Mouse (Mus musculus): ENCODE data around the gene Tpp2.

DNA sequence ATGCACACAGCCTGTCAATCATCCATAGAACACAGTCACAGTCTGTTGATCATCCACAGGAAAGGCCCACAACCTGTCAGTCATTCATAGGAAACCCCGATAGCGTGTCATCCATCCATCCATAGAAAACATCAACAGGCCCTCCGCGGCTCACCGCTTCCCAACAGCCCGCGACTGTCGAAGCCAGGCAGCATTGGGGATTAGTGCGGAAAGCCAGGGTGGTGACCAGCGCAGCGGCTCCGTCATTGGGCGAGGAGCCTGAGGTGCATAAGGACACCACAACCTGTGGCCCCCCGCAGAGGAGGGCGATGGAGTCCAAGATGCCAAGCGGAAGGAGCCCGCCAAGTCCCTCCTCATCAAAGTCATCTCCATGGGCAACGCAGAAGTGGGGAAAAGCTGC lies 35.5 kb upstream of the Tpp2 start:
- TF ChIP-seq CTCF (IDR thresholded peaks at IDR 0.05; ENCODE audit: borderline replicate concordance, control insufficient read depth, extremely low read depth, insufficient read depth, low read length, poor library complexity) (no peak), POLR2A (IDR thresholded peaks at IDR 0.05; ENCODE audit: control insufficient read depth, extremely low read depth, insufficient read depth, low read length, poor library complexity) (no peak)
